In genomic region chr19:5098363-5099143, GRCm38 (mm10) we compare ENCODE assay signal across 8 mouse cellular contexts. TPM values are rescaled to one million over a fixed set of nuclear protein-coding genes. Genes with fewer than 3 reads are reported as not detected.
DNase-seq lines count a peak whose midpoint lies in the region; ATAC-seq and TF ChIP-seq lines count a peak whose summit lies in the region.

Gene Cnih2 (minus strand): TSS chr19:5098521.

- H3K27me3 ChIP-seq in ES-Bruce4 (ENCODE audit: control insufficient read depth, insufficient read depth, low read length, poor library complexity, severe bottlenecking): no peaks in the 10 kb centered on the region
- no peaks in the 10 kb centered on the region for H3K27me3 ChIP-seq in heart, embryonic 16.5 days (ENCODE audit: control insufficient read depth, insufficient read depth, low read length)
- no peaks in the 10 kb centered on the region for H3K27me3 ChIP-seq in lung, postnatal 0 days (replicated peaks; ENCODE audit: insufficient read depth, low read length)

- WGBS in heart, embryonic 16.5 days: 4% methylated on average over 48 of the region's 48 CpGs
- 6% methylated on average over 34 of the region's 48 CpGs for WGBS in lung, postnatal 0 days

- peak; percentile 56; the same call in 1 of the 2 replicates for ATAC-seq in heart, embryonic 16.5 days (replicated peaks; ENCODE audit: extremely low read depth, insufficient read depth, low FRiP score)
- peak; percentile 57 for ATAC-seq in lung, postnatal 0 days

- peak within 1 kb of the TSS; percentile 89 for H3K4me2 ChIP-seq in heart, embryonic 16.5 days (ENCODE audit: low read depth, low read length)
- peak within 1 kb of the TSS; percentile 80 for H3K4me2 ChIP-seq in lung, postnatal 0 days (replicated peaks; ENCODE audit: low read depth, low read length)

- no peak for TF ChIP-seq CTCF in ES-Bruce4 (IDR thresholded peaks at IDR 0.05; ENCODE audit: low read depth, low read length)
- no peak for TF ChIP-seq CTCF in lung, postnatal 0 days (IDR thresholded peaks at IDR 0.05)

- peak; percentile 78 for DNase-seq in cerebellum, adult 11-12 months
- no peak for DNase-seq in cerebellum, adult 9-10 months
- DNase-seq in embryo, embryonic 10.5 days (ENCODE audit: low spot score): peak; percentile 84
- peak in 1 of 2 experiments; percentile 75 for DNase-seq in layer of hippocampus, adult 8-10 months (ENCODE audit: low spot score in 2 of 2)
- peak; percentile 63 for DNase-seq in lung, postnatal 0 days (ENCODE audit: low spot score)
- DNase-seq in right cerebral cortex, postnatal 25 days: peak; percentile 83

- H3K9me3 ChIP-seq in ES-Bruce4 (replicated peaks; ENCODE audit: control insufficient read depth, insufficient read depth, low read length, poor library complexity, severe bottlenecking): no peaks in the 10 kb centered on the region
- H3K9me3 ChIP-seq in heart, embryonic 16.5 days (replicated peaks; ENCODE audit: control insufficient read depth, low read length): no peaks in the 10 kb centered on the region
- H3K9me3 ChIP-seq in lung, postnatal 0 days (ENCODE audit: low read length): no peaks in the 10 kb centered on the region

- H3K9ac ChIP-seq in ES-Bruce4 (ENCODE audit: low read depth, poor library complexity, severe bottlenecking): peak within 1 kb of the TSS; percentile 88
- H3K9ac ChIP-seq in heart, embryonic 16.5 days (ENCODE audit: low read length): peak within 1 kb of the TSS; percentile 79
- H3K9ac ChIP-seq in lung, postnatal 0 days (replicated peaks; ENCODE audit: low read depth): no peak within 1 kb of the TSS

- no peak for TF ChIP-seq EP300 in ES-Bruce4 (IDR thresholded peaks at IDR 0.05; ENCODE audit: insufficient read depth, low read depth, low read length)
- no peak for TF ChIP-seq EP300 in lung, postnatal 0 days (IDR thresholded peaks at IDR 0.05)

- peaks cover 3% of the 10 kb centered on the region for H3K36me3 ChIP-seq in ES-Bruce4 (ENCODE audit: control insufficient read depth, insufficient read depth, low read length, poor library complexity, severe bottlenecking)
- peaks cover 27% of the 10 kb centered on the region for H3K36me3 ChIP-seq in heart, embryonic 16.5 days (ENCODE audit: control insufficient read depth, insufficient read depth)
- H3K36me3 ChIP-seq in lung, postnatal 0 days (ENCODE audit: insufficient read depth, low read length): peaks cover 30% of the 10 kb centered on the region

- peak within 1 kb of the TSS; percentile 74 for H3K4me3 ChIP-seq in ES-Bruce4 (ENCODE audit: low read depth, low read length)
- peak within 1 kb of the TSS; percentile 56 for H3K4me3 ChIP-seq in heart, embryonic 16.5 days (ENCODE audit: low read length)
- H3K4me3 ChIP-seq in lung, postnatal 0 days (ENCODE audit: low read depth, low read length): peak within 1 kb of the TSS; percentile 28

- no peaks in the 10 kb centered on the region for H3K4me1 ChIP-seq in ES-Bruce4 (ENCODE audit: control insufficient read depth, insufficient read depth, low read length)
- peaks cover 23% of the 10 kb centered on the region for H3K4me1 ChIP-seq in heart, embryonic 16.5 days (ENCODE audit: control insufficient read depth, insufficient read depth, low read length)
- peaks cover 4% of the 10 kb centered on the region; the same call in 1 of the 2 replicates for H3K4me1 ChIP-seq in lung, postnatal 0 days (ENCODE audit: insufficient read depth, low read depth, low read length)

- H3K27ac ChIP-seq in ES-Bruce4 (ENCODE audit: insufficient read depth, low read length): no peak within 1 kb of the TSS
- no peak within 1 kb of the TSS for H3K27ac ChIP-seq in heart, embryonic 16.5 days (ENCODE audit: low read length)
- no peak within 1 kb of the TSS for H3K27ac ChIP-seq in lung, postnatal 0 days (ENCODE audit: low read length)

- TF ChIP-seq POLR2A in ES-Bruce4 (IDR thresholded peaks at IDR 0.05; ENCODE audit: insufficient read depth, low read length): no peak

RNA-seq across cellular contexts. Expression of gene Cnih2, which starts in this region (rescaled TPM):
- polyA plus RNA-seq in ES-Bruce4 (2011; ENCODE audit: insufficient read depth, insufficient read length, low read depth, missing spikeins): 3.3 and 3.7 TPM in 2 replicates
- polyA plus RNA-seq in heart, embryonic 16.5 days (2015; fragmentation: Nextera tagmentation; extraction: Ambion mirVana): 2.3 and 2.8 TPM in 2 replicates
- total RNA-seq in layer of hippocampus, adult 8-10 months (2022): 100 to 1,000 TPM; 417 to 436 (median 422) TPM
- polyA plus RNA-seq in lung, postnatal 0 days (2015; fragmentation: Nextera tagmentation; extraction: Ambion mirVana): 0.70 and 0.89 TPM in 2 replicates

Comparison
In these comparisons a context has a peak if more than half of its experiments do, and no peak if none do; other contexts are left out.
1. Peak in DNase-seq, ATAC-seq, H3K4me3 ChIP-seq and H3K4me2 ChIP-seq in lung, postnatal 0 days; RNA of the gene not detected or under 1 TPM.